Mouse (Mus musculus) liver, embryonic 12.5 days (tissue): Measurements from ENCODE around the gene Rapgef6. TPM values are rescaled to one million over a fixed set of nuclear protein-coding genes. Genes with fewer than 3 reads are reported as not detected.

ENCODE experiments used
- ATAC-seq: fragments of 200-750 bp; cut with Nextera tagmentation; 2 replicates; pipeline ENCODE4 v1.8.0; 2017; ENCODE audit warnings: moderate number of reproducible peaks, mild to moderate bottlenecking, moderate library complexity
- H3K27ac ChIP-seq: fragments of 300-500 bp; sonication (generic); 2 replicates; pipeline ENCODE4 v1.5.1; 2016; ENCODE audit warnings: mild to moderate bottlenecking
- H3K27me3 ChIP-seq: fragments of 300-500 bp; sonication (generic); replicated peaks from 2 replicates; pipeline ENCODE4 v1.6.1; 2016; ENCODE audit warnings: mild to moderate bottlenecking, moderate library complexity
- H3K36me3 ChIP-seq: fragments of 300-500 bp; sonication (generic); 2 replicates; pipeline ENCODE4 v1.6.1; 2016; ENCODE audit warnings: mild to moderate bottlenecking, moderate library complexity
- H3K4me1 ChIP-seq: fragments of 300-500 bp; sonication (generic); 2 replicates; pipeline ENCODE4 v1.6.1; 2016
- H3K4me2 ChIP-seq: fragments of 300-500 bp; sonication (generic); 2 replicates; pipeline ENCODE4 v1.6.1; 2016; ENCODE audit warnings: mild to moderate bottlenecking, moderate library complexity
- H3K4me3 ChIP-seq: fragments of 300-500 bp; sonication (generic); 2 replicates; pipeline ENCODE4 v1.5.1; 2016; ENCODE audit warnings: mild to moderate bottlenecking, moderate library complexity
- H3K9ac ChIP-seq: fragments of 300-500 bp; sonication (generic); 2 replicates; pipeline ENCODE4 v1.6.1; 2016; ENCODE audit warnings: mild to moderate bottlenecking, moderate library complexity
- H3K9me3 ChIP-seq: fragments of 300-500 bp; sonication (generic); replicated peaks from 2 replicates; pipeline ENCODE4 v1.6.1; 2016; ENCODE audit warnings: mild to moderate bottlenecking, moderate library complexity
- WGBS: fragments of 180-500 bp; shearing (Covaris S2); methylation state at CpG from one replicate; pipeline ENCODE4 v1.1.7; 2016; ENCODE audit not compliant: insufficient replicate concordance; 5-methylcytosine and 5-hydroxymethylcytosine counted together
- polyA plus RNA-seq: library from polyadenylated mRNA; unstranded; fragments of >200 nt; fragmentation: Nextera tagmentation; extraction: Ambion mirVana; gene quantifications from 2 replicates; pipeline ENCODE4 v1.2.1, GENCODE M21; 2016

Rapgef6 gene
- polyA plus RNA-seq, 1 experiment from 2014 or later: 27.9 TPM

DNA sequence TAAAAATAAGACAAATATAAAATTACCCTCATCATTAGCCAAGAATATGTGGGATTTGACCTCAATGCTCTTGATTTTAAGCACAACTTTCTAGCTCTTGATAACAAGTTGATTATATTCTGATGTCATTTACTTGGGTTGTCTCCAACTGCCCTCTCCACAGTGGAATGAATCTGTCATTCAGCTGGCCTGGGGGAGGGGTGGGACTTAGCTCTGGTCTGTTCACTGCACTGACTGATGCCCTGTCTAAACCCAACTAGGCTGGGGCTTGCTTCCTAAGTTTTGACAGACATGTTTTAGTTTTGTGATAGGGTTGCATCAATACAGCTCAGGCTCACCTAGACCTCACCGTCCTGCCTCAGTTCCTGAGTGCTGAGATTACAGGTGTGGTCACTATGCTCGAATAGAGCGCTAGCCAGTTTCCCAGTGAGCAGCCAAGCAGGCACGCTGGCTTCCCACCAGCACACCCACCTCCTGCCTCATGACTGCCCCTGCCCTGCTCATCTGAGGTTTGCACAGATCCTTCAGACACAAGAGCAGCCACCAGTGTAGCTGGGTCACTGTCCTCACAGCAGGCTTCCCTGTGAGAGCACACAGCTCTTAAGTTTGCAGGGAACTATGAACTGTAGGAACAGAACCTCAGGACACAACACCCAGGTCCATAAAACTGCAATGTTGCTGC, 201.8 kb downstream of the Rapgef6 start:
- no peaks in the 10 kb centered on the region for H3K27me3 ChIP-seq
- H3K36me3 ChIP-seq: peaks cover 27% of the 10 kb centered on the region
- no peaks in the 10 kb centered on the region for H3K4me1 ChIP-seq
- WGBS: 81% methylated on average over 4 of the region's 4 CpGs
- H3K9ac ChIP-seq: no peak overlapping the region
- no peak overlapping the region for H3K4me3 ChIP-seq
- no peaks in the 10 kb centered on the region for H3K9me3 ChIP-seq
- no peak overlapping the region for H3K4me2 ChIP-seq
- no peak for ATAC-seq
- no peak overlapping the region for H3K27ac ChIP-seq

DNA sequence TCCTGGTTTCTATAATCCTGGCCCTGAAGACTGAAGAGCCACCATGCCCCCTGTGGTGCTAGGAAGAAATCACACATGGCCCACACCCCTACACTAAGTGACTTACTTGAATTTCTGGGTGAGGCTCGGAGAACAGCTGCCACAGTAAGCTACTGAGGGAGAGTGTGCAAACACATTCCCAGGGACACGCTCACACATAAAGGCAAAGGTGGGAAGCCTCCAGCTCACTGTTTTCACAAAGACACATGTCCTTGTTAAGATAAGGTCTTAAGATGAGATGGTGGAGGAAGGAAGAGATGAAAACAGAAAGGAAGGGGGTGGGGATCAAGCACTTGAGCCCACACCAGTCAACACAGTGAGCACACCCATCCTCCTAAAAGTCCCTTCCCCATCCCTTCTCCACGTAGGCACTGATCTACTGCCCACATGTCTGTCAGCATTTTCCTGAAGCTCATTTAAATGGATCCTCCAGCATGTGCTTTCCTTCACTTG, 204.0 kb downstream of the Rapgef6 start:
- Histone ChIP-seq H3K9ac (no peak overlapping the region), H3K4me1 (peaks cover 7% of the 10 kb centered on the region), H3K4me3 (no peak overlapping the region), H3K9me3 (no peaks in the 10 kb centered on the region), H3K27me3 (no peaks in the 10 kb centered on the region), H3K4me2 (no peak overlapping the region), H3K36me3 (peaks cover 22% of the 10 kb centered on the region), H3K27ac (no peak overlapping the region)
- no peak for ATAC-seq
- WGBS: 65% methylated on average over 3 of the region's 3 CpGs

DNA sequence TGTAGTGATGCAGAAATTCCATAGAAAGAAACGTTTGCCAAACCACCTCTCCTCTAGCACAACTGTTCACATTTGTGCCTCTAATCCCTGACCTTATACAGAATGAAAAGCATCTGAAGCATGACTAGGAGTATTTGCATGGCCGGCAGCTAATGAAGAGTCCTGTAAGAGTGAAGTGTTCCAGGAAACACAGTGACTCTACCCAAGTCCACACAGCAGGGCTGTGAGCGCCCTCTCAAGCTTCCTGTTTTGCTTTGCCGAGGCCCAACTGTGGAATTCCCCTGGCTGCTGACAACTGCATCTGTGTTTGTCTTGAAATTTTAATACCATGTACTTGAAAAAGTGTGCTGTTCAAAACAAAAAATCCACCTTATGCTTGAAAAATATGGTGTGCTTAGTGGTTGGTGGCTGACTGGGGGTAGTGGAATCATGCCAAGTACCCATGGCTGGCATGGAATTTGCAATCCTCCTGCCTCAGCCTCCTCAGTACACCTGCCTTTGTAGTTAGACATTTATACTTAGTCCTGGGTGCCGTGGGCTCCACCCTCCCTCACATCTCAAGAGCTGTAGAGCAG, 204.8 kb downstream of the Rapgef6 start:
- Histone ChIP-seq H3K36me3 (peaks cover 14% of the 10 kb centered on the region), H3K27me3 (no peaks in the 10 kb centered on the region), H3K4me2 (no peak overlapping the region), H3K4me1 (peaks cover 10% of the 10 kb centered on the region), H3K4me3 (no peak overlapping the region), H3K27ac (no peak overlapping the region), H3K9ac (no peak overlapping the region), H3K9me3 (no peaks in the 10 kb centered on the region)
- 58% methylated on average over 5 of the region's 5 CpGs for WGBS
- no peak for ATAC-seq

DNA sequence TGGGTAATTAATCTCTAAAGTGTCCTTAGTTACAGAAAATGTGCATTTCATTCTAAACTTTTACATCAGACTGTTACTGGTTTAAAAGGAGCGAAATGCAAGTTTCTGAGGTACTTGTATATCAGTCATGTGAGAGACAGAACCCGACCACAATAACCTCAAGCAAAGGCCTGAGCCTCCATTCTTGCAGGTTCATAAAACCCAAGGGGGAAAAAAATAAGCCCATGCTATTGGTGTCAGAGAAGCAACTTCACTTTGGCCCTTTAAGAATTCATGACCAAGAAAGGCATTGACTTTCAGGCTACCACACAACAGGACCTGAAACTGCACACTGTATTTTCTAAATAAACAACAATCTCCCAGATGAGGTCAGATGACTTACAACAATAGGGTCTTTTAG, 205.7 kb downstream of the Rapgef6 start:
- no peaks in the 10 kb centered on the region for H3K27me3 ChIP-seq
- no peak overlapping the region for H3K9ac ChIP-seq
- ATAC-seq: no peak
- H3K4me2 ChIP-seq: no peak overlapping the region
- WGBS: 70% methylated on average over 2 of the region's 2 CpGs
- H3K36me3 ChIP-seq: peaks cover 9% of the 10 kb centered on the region; the same call in 1 of the 2 replicates
- H3K9me3 ChIP-seq: no peaks in the 10 kb centered on the region
- no peak overlapping the region for H3K4me3 ChIP-seq
- peaks cover 10% of the 10 kb centered on the region for H3K4me1 ChIP-seq
- H3K27ac ChIP-seq: no peak overlapping the region

DNA sequence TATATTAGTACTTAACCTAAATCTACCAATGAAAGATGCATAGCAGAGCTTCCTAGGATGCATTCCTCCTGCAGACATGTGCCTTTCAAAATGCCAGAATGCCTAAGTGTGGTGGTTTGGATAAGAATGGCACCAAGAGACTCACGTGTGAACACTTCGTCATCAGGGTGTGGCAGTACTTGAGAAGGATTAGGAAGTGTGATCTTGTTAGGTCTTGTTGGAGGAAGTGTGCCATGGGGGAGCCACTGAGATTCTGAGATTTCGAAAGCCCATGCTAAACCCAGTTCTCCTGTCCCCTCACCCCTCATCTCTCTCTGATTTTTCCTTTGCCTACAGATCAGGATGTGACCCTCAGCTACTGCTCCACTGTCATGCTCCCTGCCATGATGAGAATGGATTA, 206.7 kb downstream of the Rapgef6 start:
- 63% methylated on average over 3 of the region's 3 CpGs for WGBS
- H3K9ac ChIP-seq: no peak overlapping the region
- H3K4me3 ChIP-seq: no peak overlapping the region
- no peaks in the 10 kb centered on the region for H3K9me3 ChIP-seq
- H3K4me1 ChIP-seq: peaks cover 10% of the 10 kb centered on the region
- no peak overlapping the region for H3K27ac ChIP-seq
- ATAC-seq: no peak
- no peak overlapping the region for H3K4me2 ChIP-seq
- no peaks in the 10 kb centered on the region for H3K27me3 ChIP-seq
- peaks cover 5% of the 10 kb centered on the region; the same call in 1 of the 2 replicates for H3K36me3 ChIP-seq

DNA sequence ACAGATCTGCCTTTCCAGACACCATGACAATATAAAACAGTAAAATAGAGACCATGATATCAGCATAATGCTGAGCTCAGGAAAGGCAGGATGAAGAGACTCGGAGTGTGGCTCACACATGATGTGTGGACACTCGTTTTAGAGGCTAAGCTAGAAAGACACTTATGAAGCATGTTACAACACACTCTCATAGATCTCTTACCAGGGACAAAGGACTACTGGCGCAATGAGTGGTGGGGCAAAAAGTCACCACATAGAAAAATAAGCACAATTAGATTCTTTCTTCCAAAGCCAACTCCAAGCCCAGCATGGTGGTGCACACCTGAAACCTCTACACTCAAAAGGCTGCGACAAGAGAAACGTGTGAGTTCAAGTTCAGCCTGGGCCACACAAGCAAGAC, 208.3 kb downstream of the Rapgef6 start:
- Histone ChIP-seq H3K4me3 (no peak overlapping the region), H3K27me3 (no peaks in the 10 kb centered on the region), H3K9ac (no peak overlapping the region), H3K27ac (no peak overlapping the region), H3K9me3 (no peaks in the 10 kb centered on the region), H3K36me3 (peaks cover 5% of the 10 kb centered on the region; the same call in 1 of the 2 replicates), H3K4me2 (no peak overlapping the region), H3K4me1 (peaks cover 10% of the 10 kb centered on the region)
- 78% methylated on average over 5 of the region's 5 CpGs for WGBS
- ATAC-seq: no peak

DNA sequence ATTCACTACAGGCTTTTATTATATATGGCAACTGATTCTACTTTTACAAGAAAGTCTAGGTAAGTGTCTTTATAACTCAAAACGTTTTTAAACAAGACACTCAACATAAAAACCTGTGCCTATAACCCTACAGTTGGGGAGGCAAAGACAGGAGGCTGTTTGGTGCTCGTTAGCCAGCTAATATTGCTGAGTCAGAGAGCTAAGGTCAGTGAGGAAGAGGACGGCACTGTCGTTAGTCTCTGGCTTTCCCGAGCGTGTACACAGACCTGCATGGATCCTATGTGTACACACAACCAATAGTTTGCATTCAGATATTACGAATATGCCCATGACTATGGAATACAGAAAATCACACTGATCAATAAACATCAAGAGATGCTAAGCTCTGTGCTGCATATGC, 208.7 kb downstream of the Rapgef6 start:
- Histone ChIP-seq H3K9me3 (no peaks in the 10 kb centered on the region), H3K27me3 (no peaks in the 10 kb centered on the region), H3K4me2 (no peak overlapping the region), H3K4me1 (peaks cover 11% of the 10 kb centered on the region), H3K36me3 (peaks cover 3% of the 10 kb centered on the region; the same call in 1 of the 2 replicates), H3K9ac (no peak overlapping the region), H3K27ac (no peak overlapping the region), H3K4me3 (no peak overlapping the region)
- ATAC-seq: no peak
- 66% methylated on average over 7 of the region's 7 CpGs for WGBS

DNA sequence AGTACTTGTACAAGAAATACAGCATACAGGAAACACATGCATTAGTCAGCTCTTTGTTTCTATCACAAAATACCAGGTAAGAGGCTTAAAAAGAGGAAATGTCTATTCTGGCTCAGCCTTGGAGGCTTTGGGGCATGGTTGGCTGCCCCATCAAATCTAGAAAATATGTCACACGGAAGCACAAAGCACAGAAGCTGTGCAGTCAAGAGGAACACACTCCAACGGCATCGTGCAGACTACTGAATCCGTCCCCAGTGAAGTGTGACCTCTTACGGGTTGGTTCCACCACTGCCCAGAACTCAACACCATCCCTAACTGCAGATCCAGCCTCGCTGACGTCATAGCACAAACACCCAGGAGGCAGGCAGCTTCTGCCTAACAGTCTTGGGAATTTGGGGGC, 210.9 kb downstream of the Rapgef6 start:
- Histone ChIP-seq H3K4me1 (peaks cover 14% of the 10 kb centered on the region), H3K9ac (no peak overlapping the region), H3K27me3 (no peaks in the 10 kb centered on the region), H3K4me3 (no peak overlapping the region), H3K36me3 (peaks cover 8% of the 10 kb centered on the region; the same call in 1 of the 2 replicates), H3K4me2 (no peak overlapping the region), H3K27ac (no peak overlapping the region), H3K9me3 (no peaks in the 10 kb centered on the region)
- 63% methylated on average over 7 of the region's 7 CpGs for WGBS
- ATAC-seq: no peak

DNA sequence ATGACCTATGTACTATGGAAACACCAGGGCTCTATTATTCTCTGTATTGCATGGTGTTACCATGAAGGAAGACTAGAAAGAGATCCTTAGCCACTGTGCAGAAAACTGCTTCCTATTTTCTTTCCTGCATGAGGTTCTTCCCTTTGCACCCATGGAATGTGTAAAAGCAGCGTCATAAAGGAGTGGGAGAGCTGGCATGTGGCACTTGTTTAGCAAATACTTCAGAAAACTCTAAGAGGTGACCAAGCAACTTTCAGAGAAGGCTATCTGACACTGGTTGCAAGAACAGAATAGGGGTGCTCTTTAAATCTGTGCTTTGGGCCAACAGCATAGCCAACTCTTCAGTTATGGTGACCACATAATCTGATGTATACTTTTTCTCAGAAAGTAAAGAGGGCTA, 212.5 kb downstream of the Rapgef6 start:
- no peak overlapping the region for H3K9ac ChIP-seq
- no peaks in the 10 kb centered on the region for H3K9me3 ChIP-seq
- H3K4me2 ChIP-seq: no peak overlapping the region
- 89% methylated on average over 1 of the region's 1 CpGs for WGBS
- H3K27ac ChIP-seq: no peak overlapping the region
- H3K27me3 ChIP-seq: no peaks in the 10 kb centered on the region
- H3K4me3 ChIP-seq: no peak overlapping the region
- peaks cover 18% of the 10 kb centered on the region for H3K36me3 ChIP-seq
- ATAC-seq: no peak
- H3K4me1 ChIP-seq: peaks cover 23% of the 10 kb centered on the region

DNA sequence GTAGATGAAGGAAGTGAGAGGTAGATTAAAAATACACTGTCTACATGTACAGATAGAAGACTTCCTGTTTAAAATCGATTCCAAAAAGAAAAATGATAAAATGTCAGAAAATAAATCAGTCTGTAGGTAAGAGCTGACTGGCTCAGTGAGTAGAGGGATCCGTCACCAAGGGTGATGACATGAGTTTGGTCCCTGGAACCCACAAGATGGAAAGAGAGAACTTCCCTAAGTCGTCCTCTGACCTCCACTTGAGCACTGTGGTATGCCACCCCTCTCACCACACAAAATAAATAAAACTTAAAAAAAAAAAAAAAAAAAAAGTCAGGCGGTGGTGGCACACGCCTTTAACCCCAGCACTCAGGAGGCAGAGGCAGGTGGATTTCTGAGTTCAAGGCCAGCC, 214.3 kb downstream of the Rapgef6 start:
- 74% methylated on average over 5 of the region's 5 CpGs for WGBS
- no peaks in the 10 kb centered on the region for H3K9me3 ChIP-seq
- no peak overlapping the region for H3K9ac ChIP-seq
- no peaks in the 10 kb centered on the region for H3K27me3 ChIP-seq
- ATAC-seq: no peak
- H3K4me2 ChIP-seq: no peak overlapping the region
- peaks cover 19% of the 10 kb centered on the region for H3K4me1 ChIP-seq
- no peak overlapping the region for H3K27ac ChIP-seq
- peaks cover 22% of the 10 kb centered on the region for H3K36me3 ChIP-seq
- no peak overlapping the region for H3K4me3 ChIP-seq

DNA sequence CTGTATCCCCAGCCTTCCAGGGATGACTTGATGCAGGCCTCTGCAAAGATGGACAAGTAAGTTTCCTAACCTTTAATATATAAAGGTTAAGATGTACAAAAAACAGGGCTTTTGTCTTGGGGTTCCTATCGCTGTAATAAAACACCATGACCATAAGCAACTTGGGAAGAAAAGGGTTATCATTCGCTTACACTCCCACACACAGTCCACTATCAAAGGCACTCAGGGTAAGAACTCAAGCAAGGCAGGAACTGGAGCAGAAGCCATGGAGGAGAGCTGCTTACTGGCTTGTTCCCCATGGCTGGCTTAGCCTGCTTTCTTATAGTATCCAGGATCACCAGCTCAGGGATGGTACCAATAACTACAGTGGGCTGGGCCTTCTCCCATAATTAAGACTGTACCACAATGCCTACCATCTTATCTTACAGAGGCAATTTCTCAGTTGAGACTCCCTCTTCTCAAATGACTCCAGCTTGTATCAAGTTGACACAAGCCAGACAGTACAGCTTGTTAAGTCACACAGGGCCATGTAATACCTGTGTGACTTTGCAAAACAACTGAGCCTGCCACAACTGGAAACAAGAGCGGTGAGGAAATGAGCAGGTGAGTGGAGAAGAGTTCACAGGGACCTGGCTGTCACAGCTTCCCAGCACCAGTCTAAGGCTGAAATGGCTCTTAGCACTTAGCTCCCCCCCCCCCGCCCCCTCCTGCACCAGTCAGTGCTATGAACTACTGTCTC, 216.5 kb downstream of the Rapgef6 start:
- H3K27me3 ChIP-seq: no peaks in the 10 kb centered on the region
- H3K4me2 ChIP-seq: no peak overlapping the region
- no peak overlapping the region for H3K9ac ChIP-seq
- H3K27ac ChIP-seq: no peak overlapping the region
- 72% methylated on average over 4 of the region's 4 CpGs for WGBS
- H3K4me1 ChIP-seq: peaks cover 19% of the 10 kb centered on the region
- H3K4me3 ChIP-seq: no peak overlapping the region
- H3K9me3 ChIP-seq: no peaks in the 10 kb centered on the region
- ATAC-seq: peak; percentile 63
- peaks cover 22% of the 10 kb centered on the region for H3K36me3 ChIP-seq

DNA sequence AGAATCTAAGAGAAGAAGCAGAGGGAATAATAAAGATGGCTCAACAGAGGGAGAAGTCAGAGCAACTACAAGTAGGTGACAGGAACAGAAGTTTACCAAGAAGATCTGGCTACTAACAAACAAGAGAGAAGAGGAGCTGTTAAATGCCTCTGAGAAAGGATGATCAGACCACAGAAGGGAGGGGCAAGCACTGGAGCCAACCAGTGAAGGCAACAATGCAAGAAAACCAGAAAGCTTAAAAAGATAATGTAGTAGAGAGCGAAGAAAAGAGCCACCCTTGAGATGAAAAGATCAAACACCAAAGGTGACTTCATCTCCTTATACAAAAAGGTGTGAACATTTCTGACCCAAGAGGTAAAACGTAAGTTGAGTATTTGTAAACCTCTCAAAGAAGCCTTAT, 218.7 kb downstream of the Rapgef6 start:
- H3K4me3 ChIP-seq: no peak overlapping the region
- H3K9me3 ChIP-seq: no peaks in the 10 kb centered on the region
- WGBS: 70% methylated on average over 2 of the region's 2 CpGs
- no peak overlapping the region for H3K4me2 ChIP-seq
- no peaks in the 10 kb centered on the region for H3K27me3 ChIP-seq
- no peak overlapping the region for H3K27ac ChIP-seq
- H3K4me1 ChIP-seq: peaks cover 18% of the 10 kb centered on the region
- no peak overlapping the region for H3K9ac ChIP-seq
- no peak for ATAC-seq
- H3K36me3 ChIP-seq: peaks cover 21% of the 10 kb centered on the region
